Mouse (Mus musculus) cortical plate, adult 2 months (tissue): ENCODE measurements around the gene Dock7.

Experiments
- CTCF ChIP-seq: fragments of 200-500 bp; IDR thresholded peaks from 2 replicates; pipeline ENCODE4 v1.5.1; 2011; ENCODE audit warnings: mild to moderate bottlenecking, control low read depth, low read length; ENCODE audit not compliant: insufficient read depth; ENCODE audit errors: extremely low read depth
- POLR2A ChIP-seq: fragments of 200-500 bp; IDR thresholded peaks from 2 replicates; pipeline ENCODE4 v1.6.1; 2011; ENCODE audit warnings: mild to moderate bottlenecking, low read length, control low read depth; ENCODE audit not compliant: insufficient read depth; ENCODE audit errors: extremely low read depth

GRCm38 (mm10) chr4:99100724-99101123 lies 20.0 kb downstream of the Dock7 start:
- TF ChIP-seq POLR2A (no peak), CTCF (no peak)
